Mouse (Mus musculus) mouse trophoblast stem cell (cell line): ENCODE data around the gene Asprv1.

Experiments used
- in situ Hi-C, 2 experiments: fragments of 300-500 bp; cut with MseI, MboI; formaldehyde crosslinking; loops; 2 replicates in 1 of 2; 3 replicates in 1 of 2; pipeline ENCODE4 v1.15.1; 2025

Gene Asprv1

GRCm38 (mm10) chr6:86623201-86623600 lies 4.8 kb upstream of the Asprv1 start:
- in situ Hi-C loops: no loop called here

GRCm38 (mm10) chr6:86624074-86625030 lies 3.6 kb upstream of the Asprv1 start:
- in situ Hi-C loops: no loop called here

DNA sequence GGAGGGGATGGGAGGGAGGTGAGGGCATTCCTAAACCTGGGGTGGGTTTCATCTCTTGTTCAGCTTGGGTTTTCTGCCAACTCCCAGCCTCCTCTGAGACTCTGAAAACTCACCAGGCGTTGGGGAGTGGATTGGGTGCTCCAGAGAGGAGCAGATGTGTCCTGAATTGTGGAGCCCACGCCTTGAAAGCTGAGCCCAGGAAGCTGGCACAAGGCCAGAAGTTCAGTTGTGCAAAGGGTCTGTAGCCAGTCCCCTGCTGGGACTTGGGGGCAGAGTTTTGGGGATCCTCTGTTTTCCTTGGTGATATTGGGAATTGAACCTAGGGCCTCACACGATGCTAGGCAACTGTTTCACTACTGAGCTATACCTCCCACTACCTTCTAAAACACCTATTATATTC lies 2.2 kb downstream of the Asprv1 start:
- in situ Hi-C loops: no loop called here

DNA sequence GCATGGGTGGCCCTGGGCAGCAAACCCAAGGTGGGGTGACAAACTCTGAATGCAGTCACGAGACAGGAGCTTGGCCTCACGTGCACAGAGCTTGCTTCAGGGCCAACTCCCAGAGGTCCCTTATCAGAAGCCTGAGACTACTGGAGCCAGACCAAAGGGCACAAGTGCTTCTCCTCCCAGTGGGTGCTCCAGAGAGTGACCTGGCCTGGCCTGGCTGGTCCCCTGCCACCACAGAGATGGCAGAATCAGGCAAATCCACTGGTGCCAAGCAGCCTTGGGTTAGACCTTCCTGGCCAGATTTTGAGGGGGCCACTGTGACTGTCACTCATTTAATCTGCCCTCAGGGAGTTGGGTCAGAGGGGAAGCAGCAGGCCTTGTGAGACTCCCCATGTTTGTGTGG lies 8.5 kb downstream of the Asprv1 start:
- in situ Hi-C loops: no loop called here

DNA sequence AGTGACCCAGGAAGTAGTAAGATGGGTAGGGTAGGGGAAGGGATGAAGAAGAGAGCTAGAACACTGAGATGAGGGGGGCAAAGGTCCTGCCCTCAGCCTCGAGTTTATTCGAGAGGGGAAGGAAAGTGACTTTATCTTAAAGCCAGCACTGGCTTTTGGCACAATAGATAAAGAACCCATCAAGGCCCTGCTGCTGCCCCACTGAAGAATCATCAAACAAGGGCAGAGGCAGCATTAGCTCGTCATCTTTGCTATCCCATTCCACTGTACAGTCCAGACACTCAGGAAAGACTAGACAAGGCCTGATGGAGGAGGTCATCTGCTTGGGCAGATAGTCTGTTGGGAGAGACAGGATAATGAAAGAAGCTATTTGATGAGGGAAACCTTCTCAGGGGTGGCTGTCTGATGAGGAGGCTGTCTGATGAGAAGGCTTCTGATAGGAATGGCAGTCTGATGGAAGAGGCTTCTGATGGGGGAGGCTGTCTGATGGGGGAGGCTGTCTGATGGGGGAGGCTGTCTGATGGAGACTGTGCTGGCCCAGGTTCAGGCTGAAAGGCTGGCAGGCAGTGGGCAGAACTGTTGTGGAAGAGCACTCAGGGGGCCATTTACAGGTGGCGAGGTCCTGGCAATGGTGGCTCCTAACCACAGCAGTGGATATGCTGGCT lies 9.3 kb downstream of the Asprv1 start:
- in situ Hi-C loops: no loop called here

DNA sequence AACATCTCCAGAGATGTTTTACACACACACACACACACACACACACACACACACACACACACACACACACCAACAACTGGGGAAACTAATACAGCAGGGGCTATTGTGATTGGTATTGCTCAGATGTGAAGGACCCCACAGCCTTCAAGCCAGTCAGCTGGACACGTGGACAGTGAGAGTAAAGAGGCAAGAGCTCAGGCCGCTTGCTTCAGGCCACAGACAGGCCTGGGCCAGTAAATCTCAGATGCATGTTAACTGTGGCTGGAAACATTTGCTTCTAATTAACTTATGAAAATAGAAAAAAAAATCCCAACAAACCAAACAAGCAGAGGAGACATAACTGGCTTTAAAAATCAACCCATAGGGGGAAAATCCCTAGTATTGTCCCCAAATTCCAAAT lies 9.9 kb downstream of the Asprv1 start:
- in situ Hi-C loops: no loop called here

- in situ Hi-C loops: no loop called here
Observed at GRCm38 (mm10) chr6:86638434-86638833, 10.5 kb downstream of the Asprv1 start.

DNA sequence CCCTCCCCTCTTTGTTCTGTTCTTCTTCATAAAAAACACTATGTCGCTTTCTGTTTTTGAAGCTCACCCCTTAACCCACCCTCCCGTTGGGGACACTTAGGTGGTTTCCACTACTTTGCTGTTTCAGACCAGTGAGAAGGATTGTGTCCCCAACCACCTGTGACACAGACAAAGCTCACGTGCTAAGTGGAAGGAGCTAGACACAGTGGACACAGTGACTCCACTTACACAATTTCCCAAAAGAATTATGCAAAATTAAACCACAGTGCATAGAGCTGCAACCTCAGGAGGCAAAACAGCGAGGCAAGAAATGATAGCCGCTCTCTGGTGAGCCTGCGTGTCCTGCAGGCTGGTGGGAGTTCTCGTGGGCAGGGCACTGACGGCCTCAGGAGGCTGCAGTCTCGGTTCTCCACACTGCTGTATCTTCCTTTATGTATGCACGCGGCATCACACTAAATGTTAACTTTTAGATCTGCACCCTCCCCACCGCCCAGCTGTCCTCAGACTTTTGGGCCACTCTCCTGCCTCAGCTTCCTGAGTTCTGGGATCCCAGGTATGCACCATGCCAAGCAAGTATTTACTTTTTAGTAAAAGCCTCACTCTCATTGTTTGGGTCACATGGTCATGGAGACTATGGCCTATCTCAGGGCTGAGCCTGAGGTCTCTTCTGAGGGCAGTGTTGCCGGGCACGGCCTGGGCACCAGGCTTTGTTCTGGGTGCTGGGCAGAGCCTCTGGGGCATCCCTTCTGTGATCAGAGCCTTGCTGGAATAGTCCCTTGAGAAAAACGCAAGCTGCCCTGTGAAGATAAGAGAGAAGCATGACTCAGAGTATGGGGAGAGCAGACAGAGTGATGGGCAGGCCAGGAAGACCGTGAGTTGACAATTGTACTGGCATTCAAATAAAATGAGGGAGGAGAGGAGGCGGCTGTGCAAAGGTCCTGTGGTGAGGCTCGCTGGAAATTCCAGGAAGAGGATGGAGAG lies 11.5 kb downstream of the Asprv1 start:
- in situ Hi-C loops: no loop called here

- in situ Hi-C loops: no loop called here
Observed at GRCm38 (mm10) chr6:86640161-86640560, 12.2 kb downstream of the Asprv1 start.

DNA sequence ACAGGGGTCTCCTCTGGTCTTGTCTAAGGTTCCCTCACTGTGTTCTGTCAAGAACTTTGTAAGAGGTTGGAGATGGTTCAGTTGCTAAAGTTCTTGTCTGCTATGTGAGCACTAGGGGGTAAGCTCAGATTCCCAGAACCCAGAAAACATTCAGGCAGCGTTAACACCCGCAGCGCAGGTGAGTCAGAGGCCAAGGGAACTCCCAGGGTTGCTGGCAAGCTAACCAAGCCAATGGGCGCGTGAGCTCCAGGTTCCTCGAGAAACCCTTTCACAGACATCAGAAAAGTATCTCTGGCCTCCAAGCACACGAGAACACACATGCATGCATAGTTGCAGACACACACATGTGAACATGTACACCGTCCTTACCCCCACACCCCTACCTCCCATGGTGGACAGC lies 12.8 kb downstream of the Asprv1 start:
- in situ Hi-C loops: no loop called here

DNA sequence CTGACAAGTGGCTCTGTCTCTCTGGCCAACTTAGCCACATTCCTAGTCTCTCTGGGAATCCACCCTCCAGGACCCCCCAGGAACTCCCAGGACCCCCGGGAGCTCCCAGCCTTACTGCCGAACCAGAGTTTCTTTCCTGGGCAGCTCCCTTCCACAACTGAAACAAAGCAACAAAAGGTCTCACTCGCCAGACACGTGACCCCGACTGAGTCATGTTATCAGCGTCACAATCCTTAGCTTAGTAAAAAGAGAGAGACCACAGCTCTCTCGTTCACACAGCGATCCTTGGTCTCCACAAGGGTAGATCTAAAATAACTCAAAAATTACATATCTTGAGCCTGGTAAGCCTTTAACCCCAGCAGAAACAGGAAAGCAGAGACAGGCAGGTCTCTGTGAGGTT lies 13.8 kb downstream of the Asprv1 start:
- in situ Hi-C loops: no loop called here

GRCm38 (mm10) chr6:86644775-86645400 lies 16.9 kb downstream of the Asprv1 start:
- in situ Hi-C loops: no loop called here

DNA sequence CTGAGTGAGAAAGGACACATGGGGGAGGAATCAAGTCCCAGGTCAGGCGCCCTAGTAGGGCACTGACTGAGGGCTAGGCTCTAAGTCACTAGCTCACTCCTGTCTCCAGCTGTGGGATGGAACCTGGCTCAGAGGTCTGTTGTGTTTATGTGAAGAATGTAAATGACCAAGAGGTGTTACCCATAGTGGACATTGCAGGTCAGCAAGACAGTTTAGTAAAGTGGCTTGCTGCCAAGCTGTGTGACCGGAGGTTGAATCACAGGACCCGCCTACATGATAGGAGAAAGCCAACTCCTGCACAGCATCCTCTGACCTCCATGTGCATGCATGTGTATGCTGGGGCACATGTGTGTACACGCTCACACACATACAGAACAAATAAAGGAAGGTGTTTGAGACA lies 17.6 kb downstream of the Asprv1 start:
- in situ Hi-C loops: no loop called here

- in situ Hi-C loops: no loop called here
Observed at GRCm38 (mm10) chr6:86646143-86646542, 18.2 kb downstream of the Asprv1 start.

DNA sequence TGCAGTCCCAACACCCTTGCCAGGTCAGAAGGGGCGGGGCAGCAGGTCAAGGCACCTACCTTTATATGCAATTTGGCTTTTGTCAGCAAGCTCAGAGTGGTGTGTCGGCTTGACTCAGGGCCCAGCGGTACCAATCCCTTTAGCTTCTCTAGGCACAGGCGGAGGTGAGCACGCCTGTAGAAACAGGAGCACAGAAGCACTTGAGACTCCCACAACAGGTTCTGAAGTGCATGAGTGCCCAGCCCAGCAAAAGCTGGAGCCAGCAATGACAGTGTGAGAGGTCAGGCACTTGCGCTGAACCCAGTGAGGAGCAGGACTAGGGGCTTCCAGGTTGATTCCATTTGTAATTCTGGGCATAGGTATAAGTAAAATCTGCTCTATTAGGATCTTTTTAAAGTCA lies 25.1 kb downstream of the Asprv1 start:
- in situ Hi-C loops: no loop called here

DNA sequence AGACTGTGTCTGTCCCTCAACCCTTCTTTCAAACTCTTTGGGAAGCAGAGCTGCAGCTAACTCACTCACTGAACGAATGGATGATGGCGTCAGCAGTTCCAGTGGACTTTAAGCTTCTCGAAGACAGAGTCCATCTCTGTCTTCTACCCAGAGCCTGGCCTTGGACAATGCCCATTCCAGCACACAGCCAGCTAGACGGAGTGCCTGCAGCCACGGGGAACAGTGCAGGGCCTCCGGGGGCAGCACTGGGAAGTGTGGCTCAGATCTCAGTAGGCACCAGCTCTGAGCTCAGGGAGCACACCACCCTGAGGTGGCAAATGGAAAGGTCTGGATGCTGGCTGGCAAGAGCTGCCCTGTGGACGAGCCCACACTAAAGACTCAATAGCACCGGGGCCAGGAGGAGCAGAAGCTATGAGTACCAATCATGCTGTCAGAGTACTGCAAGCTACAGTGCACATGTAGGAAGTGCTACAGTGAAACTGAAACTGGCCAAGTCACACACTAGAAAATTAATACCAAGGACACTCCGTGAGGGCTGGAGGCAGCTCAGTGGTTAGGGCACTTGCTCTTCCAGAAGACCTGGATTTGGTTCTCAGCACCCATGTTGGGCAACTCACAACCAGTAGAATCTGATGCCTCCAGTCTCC lies 26.4 kb downstream of the Asprv1 start:
- in situ Hi-C loops: no loop called here

GRCm38 (mm10) chr6:86658501-86658900 lies 30.5 kb downstream of the Asprv1 start:
- in situ Hi-C loops: no loop called here

- in situ Hi-C loops: no loop called here
Observed at GRCm38 (mm10) chr6:86660161-86660877, 32.4 kb downstream of the Asprv1 start.

- in situ Hi-C loops: no loop called here
Observed at GRCm38 (mm10) chr6:86665076-86665475, 37.1 kb downstream of the Asprv1 start.
